Mouse (Mus musculus): ENCODE results near the gene Olfr656.
A peak's percentile ranks its signal among the peaks of the same experiment; 100 is the strongest.

Gene Olfr656

GRCm38 (mm10) chr7:104613655-104614054 is at the start of gene Olfr656:
Gene Olfr656 (plus strand): TSS chr7:104613955.
- DNase-seq: no peak

GRCm38 (mm10) chr7:104577014-104577413 is 36.7 kb upstream of the Olfr656 start, which contains the start of gene Olfr653:
Gene Olfr653 (plus strand): TSS chr7:104577314.
- no peak for DNase-seq

GRCm38 (mm10) chr7:104580846-104581245 is 32.9 kb upstream of the Olfr656 start:
- no peak for DNase-seq

- no peak for DNase-seq
Observed at GRCm38 (mm10) chr7:104581429-104581828, 32.3 kb upstream of the Olfr656 start.

- DNase-seq: no peak
Observed at GRCm38 (mm10) chr7:104586725-104587124, 27.0 kb upstream of the Olfr656 start, which contains the start of gene Olfr654. Gene Olfr654 (plus strand): TSS chr7:104587025.

- DNase-seq: no peak
Observed at GRCm38 (mm10) chr7:104588274-104588673, 25.5 kb upstream of the Olfr656 start.

GRCm38 (mm10) chr7:104601679-104602078 is 12.1 kb upstream of the Olfr656 start, which contains the start of gene Olfr655:
Gene Olfr655 (minus strand): TSS chr7:104601779.
- no peak for DNase-seq

GRCm38 (mm10) chr7:104603173-104603572 is 10.6 kb upstream of the Olfr656 start:
- peak; percentile 14 to 74 for DNase-seq

GRCm38 (mm10) chr7:104604727-104605126 is 9.0 kb upstream of the Olfr656 start:
- DNase-seq: no peak

- DNase-seq: no peak
Observed at GRCm38 (mm10) chr7:104624494-104624893, 10.7 kb downstream of the Olfr656 start, which contains the start of gene Olfr657. Gene Olfr657 (plus strand): TSS chr7:104624794.

- DNase-seq: peak; percentile 9 to 57
Observed at GRCm38 (mm10) chr7:104646841-104647482, 33.2 kb downstream of the Olfr656 start, which contains the start of gene Olfr658. Gene Olfr658 (minus strand): TSS chr7:104647305.

GRCm38 (mm10) chr7:104666453-104666852 is 52.7 kb downstream of the Olfr656 start, which contains the start of gene Olfr659:
Gene Olfr659 (plus strand): TSS chr7:104666753.
- no peak for DNase-seq
